Mouse (Mus musculus) mature B cell (primary cell): Measurements from ENCODE around the gene Chd2.

Experiments used
- in situ Hi-C: fragments of 300-500 bp; cut with MboI; formaldehyde crosslinking; loops from 2 replicates; pipeline ENCODE4 v1.14.3; 2019

Chd2 gene

DNA sequence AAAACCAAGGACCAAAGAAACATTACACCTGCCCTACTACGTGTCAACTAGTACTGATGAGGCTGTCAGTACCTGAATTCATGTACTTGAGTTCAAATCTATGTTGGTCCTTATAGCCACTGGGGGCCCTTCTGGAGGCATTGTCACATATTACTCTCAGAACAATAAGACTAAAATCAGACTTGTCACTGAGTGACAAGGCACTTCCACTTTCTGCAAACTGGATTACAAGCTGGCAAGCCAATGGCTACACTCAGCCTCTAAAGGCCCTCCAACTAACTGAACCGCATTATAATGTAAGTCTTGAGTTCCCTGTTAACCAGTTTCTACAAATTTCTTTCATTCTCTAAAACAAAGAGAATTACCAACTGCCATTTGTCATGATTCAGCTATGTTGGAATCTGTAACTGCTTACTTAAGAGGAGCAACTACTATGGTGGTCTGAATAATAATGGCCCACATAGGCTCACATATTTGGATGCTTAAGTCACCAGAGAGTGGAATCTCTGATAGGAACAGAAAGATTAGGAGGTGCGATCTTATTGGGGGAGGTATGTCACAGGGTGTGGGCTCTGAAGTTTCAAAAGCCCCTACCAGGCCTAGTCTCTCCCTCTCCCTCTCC, 89.3 kb downstream of the Chd2 start:
- in situ Hi-C loops: no loop called here

GRCm38 (mm10) chr7:73451594-73451993, 90.0 kb downstream of the Chd2 start:
- in situ Hi-C loops: no loop called here

- in situ Hi-C loops: no loop called here
Measured at GRCm38 (mm10) chr7:73442246-73442645, 99.4 kb downstream of the Chd2 start.

DNA sequence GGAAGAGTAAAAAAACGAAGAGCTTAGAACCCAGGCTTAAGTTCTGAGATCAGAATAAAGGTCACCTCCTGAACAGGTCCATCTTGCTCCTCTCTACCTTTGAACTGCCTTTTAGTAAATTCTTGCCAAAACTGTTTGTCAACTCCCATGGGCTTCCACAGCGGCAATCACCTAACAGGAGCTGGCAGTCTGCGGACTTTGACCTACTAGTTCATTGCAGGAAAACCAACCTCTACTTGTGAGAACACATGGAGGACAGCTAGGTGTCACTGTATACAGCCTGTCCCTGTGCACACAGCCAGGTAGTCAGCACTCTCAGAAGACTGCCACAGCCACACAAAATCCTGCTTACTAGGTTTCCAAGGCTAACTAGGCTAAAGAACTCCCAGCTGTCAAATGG, 99.8 kb downstream of the Chd2 start:
- in situ Hi-C loops: no loop called here

- in situ Hi-C loops: no loop called here
Measured at GRCm38 (mm10) chr7:73435685-73436084, 105.9 kb downstream of the Chd2 start.

GRCm38 (mm10) chr7:73434336-73434677, 107.3 kb downstream of the Chd2 start:
- in situ Hi-C loops: no loop called here

- in situ Hi-C loops: no loop called here
Measured at GRCm38 (mm10) chr7:73433637-73434335, 107.8 kb downstream of the Chd2 start.

GRCm38 (mm10) chr7:73428525-73428924, 113.1 kb downstream of the Chd2 start:
- in situ Hi-C loops: no loop called here

DNA sequence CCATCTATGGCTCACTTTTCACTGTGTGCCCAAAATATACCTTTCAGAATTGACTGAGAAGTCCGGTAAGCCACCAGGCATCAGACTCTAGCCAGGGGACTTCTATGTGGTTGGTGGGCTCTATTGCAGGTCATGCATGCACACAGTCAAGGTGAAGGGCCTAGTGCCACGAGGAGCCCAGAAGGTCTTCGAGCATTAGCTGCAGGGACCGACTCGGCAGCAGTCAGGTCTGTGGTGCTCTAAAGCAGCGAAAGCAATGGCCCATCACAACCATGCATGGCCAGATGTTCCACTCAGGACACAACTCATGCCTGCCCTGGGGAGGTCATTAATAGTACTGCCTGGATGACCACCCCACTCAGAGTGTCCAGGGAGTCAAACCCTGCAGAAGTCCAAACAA, 113.8 kb downstream of the Chd2 start:
- in situ Hi-C loops: no loop called here

DNA sequence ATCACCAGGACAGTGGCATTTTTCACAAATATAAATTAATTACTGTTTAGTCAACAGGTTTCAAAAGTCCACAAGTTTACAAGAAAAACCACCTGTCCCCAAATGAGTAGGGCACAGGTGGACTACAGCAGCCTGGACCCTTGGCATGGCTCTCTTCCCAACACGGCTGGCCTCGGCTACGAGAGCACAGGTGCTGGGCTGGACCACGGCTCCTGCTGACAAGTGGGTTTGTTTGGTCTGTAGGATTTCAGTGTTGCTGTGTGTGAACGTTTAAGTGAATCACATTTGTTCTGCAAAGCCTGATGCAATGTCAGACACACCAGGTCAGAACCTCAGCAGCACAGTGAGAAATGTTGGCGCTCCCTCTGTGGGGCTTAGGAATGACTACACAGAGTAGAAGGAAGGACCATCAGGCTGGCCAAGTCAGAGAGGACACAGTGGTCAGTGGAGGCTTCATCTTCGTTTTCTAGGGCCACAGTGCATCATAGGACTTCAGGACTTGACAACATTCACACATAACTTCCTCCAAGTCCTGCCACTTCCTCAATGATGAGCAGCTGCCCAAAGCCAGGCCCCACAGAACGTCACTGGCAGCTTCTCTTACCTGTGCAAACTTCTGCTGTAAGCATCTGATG, 114.8 kb downstream of the Chd2 start:
- in situ Hi-C loops: no loop called here

GRCm38 (mm10) chr7:73426235-73426634, 115.4 kb downstream of the Chd2 start:
- in situ Hi-C loops: no loop called here

GRCm38 (mm10) chr7:73425451-73425850, 116.2 kb downstream of the Chd2 start:
- in situ Hi-C loops: no loop called here

DNA sequence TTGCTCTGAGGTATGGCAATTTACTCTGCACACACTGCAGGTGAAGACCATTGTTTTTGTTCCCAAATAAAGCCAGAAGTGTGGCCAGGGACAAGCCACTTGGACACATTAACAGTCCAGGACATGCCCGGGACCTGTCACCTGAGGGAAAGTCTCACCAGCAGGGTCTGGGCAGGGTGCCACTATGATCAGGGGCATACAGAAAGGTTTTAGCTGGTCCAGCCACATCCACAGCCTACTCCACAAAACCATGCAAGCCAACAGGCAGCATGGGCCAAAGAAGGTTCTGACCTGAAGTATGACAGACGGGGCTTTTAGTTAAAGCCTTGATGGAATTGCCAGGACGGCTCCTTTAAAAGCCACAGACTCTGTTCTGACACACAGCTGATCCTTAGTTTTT, 116.9 kb downstream of the Chd2 start:
- in situ Hi-C loops: no loop called here

GRCm38 (mm10) chr7:73424243-73424642, 117.4 kb downstream of the Chd2 start:
- in situ Hi-C loops: no loop called here

DNA sequence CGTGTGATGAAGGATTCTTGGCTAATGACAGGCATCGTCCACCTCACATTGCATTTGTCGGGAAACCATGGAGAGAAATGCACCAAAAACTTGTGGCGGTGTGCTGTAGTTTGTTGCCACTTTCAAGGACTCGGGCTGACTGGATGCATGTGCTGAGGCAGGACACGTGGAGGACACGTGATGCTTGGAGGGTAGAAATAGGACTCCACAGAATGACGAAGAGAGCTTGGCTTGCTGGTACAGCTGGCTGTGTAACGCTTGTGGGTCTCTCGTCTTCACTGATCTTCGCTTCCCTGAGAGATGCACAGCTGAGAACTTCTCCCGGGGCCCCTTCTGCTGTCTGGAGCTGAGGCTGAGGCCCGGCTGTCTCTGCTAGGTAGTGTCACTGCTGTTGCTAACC, 118.4 kb downstream of the Chd2 start:
- in situ Hi-C loops: no loop called here

- in situ Hi-C loops: no loop called here
Measured at GRCm38 (mm10) chr7:73422223-73423113, 119.2 kb downstream of the Chd2 start.

GRCm38 (mm10) chr7:73421278-73422015, 120.2 kb downstream of the Chd2 start:
- in situ Hi-C loops: no loop called here

DNA sequence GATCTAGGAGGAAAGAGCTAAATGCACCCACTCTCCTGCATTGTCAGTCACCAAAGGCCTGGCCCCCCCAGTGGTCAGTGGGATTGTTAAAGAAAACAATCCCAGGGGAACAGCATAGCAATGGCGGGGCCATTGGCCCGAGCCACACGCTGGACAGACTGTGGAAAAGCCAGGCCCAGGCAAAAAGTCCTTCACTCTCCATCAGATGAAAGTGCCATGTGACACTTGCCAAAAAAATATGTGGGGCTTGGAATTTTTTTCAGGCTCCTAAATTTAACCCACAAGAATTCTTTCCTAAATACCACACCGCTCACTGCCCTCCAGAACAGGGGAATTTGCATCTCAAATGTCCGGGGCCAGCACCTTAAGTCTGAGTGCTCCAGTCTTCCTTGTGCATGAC, 120.8 kb downstream of the Chd2 start:
- in situ Hi-C loops: no loop called here

DNA sequence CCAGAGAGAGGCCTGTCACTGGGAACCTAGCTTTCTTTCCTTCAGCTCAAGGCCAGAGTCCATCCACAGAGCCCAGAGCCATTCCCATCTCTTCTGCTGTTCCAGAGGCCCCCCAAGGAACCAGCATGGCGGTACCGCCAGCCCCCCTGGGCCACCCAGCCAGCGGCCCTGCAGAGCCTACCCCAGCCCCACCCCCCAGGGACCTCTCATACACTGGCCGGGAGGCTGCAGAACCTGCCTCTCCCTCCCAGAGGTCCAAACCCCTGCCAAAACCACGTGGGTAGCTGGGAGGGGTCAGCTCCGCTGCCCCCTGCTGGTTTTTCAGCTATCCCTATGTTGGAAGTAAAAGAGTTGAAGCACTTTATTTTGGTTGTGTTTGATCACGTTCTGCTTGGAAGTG, 122.3 kb downstream of the Chd2 start:
- in situ Hi-C loops: no loop called here

- in situ Hi-C loops: no loop called here
Measured at GRCm38 (mm10) chr7:73414192-73414591, 127.4 kb downstream of the Chd2 start.

DNA sequence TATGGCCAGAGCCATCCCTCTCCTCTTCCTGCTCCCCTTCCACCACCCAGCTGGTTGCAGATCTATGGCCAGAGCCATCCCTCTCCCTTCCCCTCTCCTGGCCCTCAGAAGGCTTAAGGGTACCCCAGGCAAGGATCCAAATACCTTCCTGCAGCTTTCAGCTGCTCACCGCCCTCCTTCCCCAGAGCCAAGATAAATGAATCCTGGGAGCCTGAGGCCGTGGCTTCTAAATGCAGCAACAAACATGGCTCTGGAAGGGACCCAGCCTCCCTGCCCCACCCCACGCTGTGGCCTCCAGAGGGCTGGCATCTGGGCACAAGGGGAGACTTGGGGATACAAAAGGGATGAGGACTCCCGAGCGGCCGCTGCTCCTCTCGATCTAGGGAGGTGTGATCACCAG, 129.2 kb downstream of the Chd2 start:
- in situ Hi-C loops: no loop called here

DNA sequence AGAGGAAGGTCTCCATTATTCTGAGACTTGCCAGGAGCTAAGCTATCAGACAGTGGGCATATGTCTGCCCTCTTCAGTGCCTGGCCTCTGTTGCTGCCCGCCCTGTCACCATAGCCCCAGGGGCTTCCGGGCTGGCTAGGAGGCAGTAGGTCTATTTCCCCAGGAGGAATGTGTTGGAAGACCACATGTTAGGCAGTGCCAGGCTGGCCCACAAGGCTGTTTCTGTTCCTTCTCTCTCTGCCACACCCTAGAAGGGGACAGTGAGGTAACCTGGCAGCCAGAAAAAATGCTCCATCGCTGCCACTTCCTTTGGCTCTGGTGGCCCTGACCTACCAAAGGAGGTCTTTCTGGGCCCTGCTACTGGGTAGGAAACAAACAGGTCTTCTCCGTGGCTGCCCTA, 129.6 kb downstream of the Chd2 start:
- in situ Hi-C loops: no loop called here
